Mouse (Mus musculus): Measurements from ENCODE around the gene Ubac2.

DNA sequence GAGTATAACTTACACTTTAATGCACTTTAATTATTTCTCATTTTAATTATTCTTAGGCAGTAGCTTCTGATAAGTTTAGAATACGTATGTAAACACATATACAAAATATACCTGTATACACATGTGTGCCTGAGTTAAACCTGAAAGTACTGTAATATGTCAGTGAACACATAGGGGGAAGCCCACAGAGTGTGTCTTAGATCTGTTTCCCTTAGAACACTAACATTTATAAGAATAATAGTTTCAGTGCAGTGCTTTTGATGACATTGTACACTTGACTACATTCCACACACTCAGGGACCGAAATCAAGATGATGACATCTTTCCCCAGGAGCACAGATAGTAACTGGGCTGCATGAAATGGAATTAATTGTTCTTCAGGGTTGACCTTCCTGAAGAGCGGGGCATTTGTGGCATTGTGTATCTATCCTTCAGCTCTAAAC is 81.1 kb downstream of the Ubac2 start:
- TF ChIP-seq GATA1 (IDR thresholded peaks at IDR 0.05; ENCODE audit: borderline replicate concordance, low read length): no peak
- no peak for TF ChIP-seq FLI1 (IDR thresholded peaks at IDR 0.05; ENCODE audit: low read length)

Measured in megakaryocyte, embryonic 14.5 days (primary cell).